Mouse (Mus musculus): ENCODE data around the gene Exd1. TPM values are rescaled to one million over a fixed set of nuclear protein-coding genes. Genes with fewer than 3 reads are reported as not detected.

Exd1 gene
- total RNA-seq, 1 experiment: 2.0 TPM

GRCm38 (mm10) chr2:119561794-119562193 lies 14.4 kb upstream of the Exd1 start:
- in situ Hi-C loops (cut with MboI; ENCODE audit: low sequenced_read_pairs in 2 of 2, unreplicated experiment in 2 of 2): no loop called here
- Histone ChIP-seq H3K36me3 (ENCODE audit: control insufficient read depth, insufficient read depth, low read length, poor library complexity, severe bottlenecking) (peaks cover 4% of the 10 kb centered on the region; the same call in 1 of the 2 replicates), H3K4me1 (ENCODE audit: control insufficient read depth in 2 of 2, insufficient read depth in 2 of 2, low read length in 2 of 2, poor library complexity in 1 of 2) (peaks cover 0 to 4% of the 10 kb centered on the region in 2 experiments; a peak in 1 of 4 replicates), H3K27ac (ENCODE audit: insufficient read depth, low read depth, low read length, poor library complexity, severe bottlenecking) (no peak overlapping the region), H3K9ac (ENCODE audit: insufficient read depth, low read depth, low read length, poor library complexity, severe bottlenecking) (no peak overlapping the region), H3K4me3 (ENCODE audit: insufficient read depth in 1 of 2, low read depth in 1 of 2, low read length in 2 of 2, poor library complexity in 1 of 2, severe bottlenecking in 1 of 2) (no peak overlapping the region), H3K9me3 (ENCODE audit: control insufficient read depth, insufficient read depth, low read depth, low read length) (no peaks in the 10 kb centered on the region)
- no peak for TF ChIP-seq HCFC1 (IDR thresholded peaks at IDR 0.05; ENCODE audit: borderline replicate concordance, insufficient read depth, low read length)
- no peak for TF ChIP-seq ZC3H11A (IDR thresholded peaks at IDR 0.05; ENCODE audit: borderline replicate concordance, low read depth, low read length)
- no peak for TF ChIP-seq MAFK (IDR thresholded peaks at IDR 0.05; ENCODE audit: insufficient read depth, low read depth, low read length)
- TF ChIP-seq ZNF384 (IDR thresholded peaks at IDR 0.05; ENCODE audit: low read depth, low read length): no peak
- TF ChIP-seq CHD2 (IDR thresholded peaks at IDR 0.05; ENCODE audit: low read depth, low read length): no peak
- DNase-seq (ENCODE audit: low read depth, low spot score): no peak

DNA sequence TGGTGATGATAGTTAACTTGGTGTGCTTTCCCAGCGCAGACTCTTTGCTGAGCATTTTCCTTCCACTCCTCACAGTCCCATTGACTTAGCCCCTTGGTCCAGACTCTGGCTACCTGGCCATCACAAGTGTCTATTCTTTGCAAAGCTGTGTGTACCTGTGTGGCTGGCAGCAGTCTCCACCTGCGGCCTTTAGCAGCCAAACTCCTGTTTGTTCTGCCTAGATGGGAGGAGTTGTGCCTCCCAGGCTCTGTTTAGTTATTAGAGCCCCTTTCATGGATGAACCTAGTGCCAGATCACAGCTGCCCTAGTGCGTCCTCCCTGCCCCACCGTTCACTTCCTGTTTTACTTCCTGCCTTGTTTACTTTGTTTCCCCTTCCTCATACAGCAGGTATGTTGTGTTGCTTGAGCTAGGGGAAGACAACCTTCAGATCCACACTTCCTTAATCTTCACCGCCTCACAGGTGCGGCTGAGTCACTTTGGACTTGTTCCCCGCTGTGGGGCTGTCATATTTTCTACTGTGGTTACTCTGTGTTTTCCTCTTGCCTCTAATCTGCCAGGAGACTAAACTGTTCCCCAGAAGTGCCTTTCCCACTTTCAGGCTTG lies 11.4 kb upstream of the Exd1 start:
- no peaks in the 10 kb centered on the region for H3K36me3 ChIP-seq (ENCODE audit: control insufficient read depth, insufficient read depth, low read length, poor library complexity, severe bottlenecking)
- H3K27ac ChIP-seq (ENCODE audit: insufficient read depth, low read depth, low read length, poor library complexity, severe bottlenecking): no peak overlapping the region
- no peak overlapping the region for H3K4me3 ChIP-seq (ENCODE audit: insufficient read depth in 1 of 2, low read depth in 1 of 2, low read length in 2 of 2, poor library complexity in 1 of 2, severe bottlenecking in 1 of 2)
- in situ Hi-C loops (cut with MboI; ENCODE audit: low sequenced_read_pairs in 2 of 2, unreplicated experiment in 2 of 2): no loop called here
- no peak for DNase-seq (ENCODE audit: low read depth, low spot score)
- no peak for TF ChIP-seq ZNF384 (IDR thresholded peaks at IDR 0.05; ENCODE audit: low read depth, low read length)
- no peak for TF ChIP-seq ZC3H11A (IDR thresholded peaks at IDR 0.05; ENCODE audit: borderline replicate concordance, low read depth, low read length)
- TF ChIP-seq HCFC1 (IDR thresholded peaks at IDR 0.05; ENCODE audit: borderline replicate concordance, insufficient read depth, low read length): no peak
- no peak for TF ChIP-seq CHD2 (IDR thresholded peaks at IDR 0.05; ENCODE audit: low read depth, low read length)
- TF ChIP-seq MAFK (IDR thresholded peaks at IDR 0.05; ENCODE audit: insufficient read depth, low read depth, low read length): no peak
- H3K9ac ChIP-seq (ENCODE audit: insufficient read depth, low read depth, low read length, poor library complexity, severe bottlenecking): no peak overlapping the region
- H3K4me1 ChIP-seq (ENCODE audit: control insufficient read depth in 2 of 2, insufficient read depth in 2 of 2, low read length in 2 of 2, poor library complexity in 1 of 2): peaks cover 0 to 4% of the 10 kb centered on the region in 2 experiments; a peak in 1 of 4 replicates
- H3K9me3 ChIP-seq (ENCODE audit: control insufficient read depth, insufficient read depth, low read depth, low read length): no peaks in the 10 kb centered on the region

DNA sequence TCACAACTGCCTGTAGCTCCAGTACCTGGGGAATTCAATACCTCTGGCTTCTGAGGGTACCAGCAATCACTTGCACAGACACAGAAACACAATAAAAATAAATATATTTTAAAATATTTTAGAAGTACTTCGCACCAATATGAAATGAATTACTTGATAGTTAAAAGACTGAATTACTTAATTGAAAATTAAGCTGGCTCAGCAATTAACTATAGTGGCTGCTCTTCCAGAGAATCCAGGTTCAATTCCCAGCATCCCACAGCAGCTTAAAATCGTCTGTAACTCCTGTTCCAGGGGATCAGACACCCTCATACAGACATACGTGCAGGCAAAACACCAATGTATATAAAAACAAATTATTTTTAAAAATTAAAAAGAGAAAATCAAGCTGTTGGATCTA lies 10.6 kb upstream of the Exd1 start:
- H3K27ac ChIP-seq (ENCODE audit: insufficient read depth, low read depth, low read length, poor library complexity, severe bottlenecking): no peak overlapping the region
- H3K4me3 ChIP-seq (ENCODE audit: insufficient read depth in 1 of 2, low read depth in 1 of 2, low read length in 2 of 2, poor library complexity in 1 of 2, severe bottlenecking in 1 of 2): no peak overlapping the region
- no peaks in the 10 kb centered on the region for H3K9me3 ChIP-seq (ENCODE audit: control insufficient read depth, insufficient read depth, low read depth, low read length)
- DNase-seq (ENCODE audit: low read depth, low spot score): no peak
- H3K36me3 ChIP-seq (ENCODE audit: control insufficient read depth, insufficient read depth, low read length, poor library complexity, severe bottlenecking): no peaks in the 10 kb centered on the region
- peaks cover 0 to 4% of the 10 kb centered on the region in 2 experiments; a peak in 1 of 4 replicates for H3K4me1 ChIP-seq (ENCODE audit: control insufficient read depth in 2 of 2, insufficient read depth in 2 of 2, low read length in 2 of 2, poor library complexity in 1 of 2)
- H3K9ac ChIP-seq (ENCODE audit: insufficient read depth, low read depth, low read length, poor library complexity, severe bottlenecking): no peak overlapping the region
- in situ Hi-C loops (cut with MboI; ENCODE audit: low sequenced_read_pairs in 2 of 2, unreplicated experiment in 2 of 2): no loop called here
- TF ChIP-seq MAFK (IDR thresholded peaks at IDR 0.05; ENCODE audit: insufficient read depth, low read depth, low read length) (peak; percentile 54; the same call in 1 of the 2 replicates), CHD2 (IDR thresholded peaks at IDR 0.05; ENCODE audit: low read depth, low read length) (no peak)

DNA sequence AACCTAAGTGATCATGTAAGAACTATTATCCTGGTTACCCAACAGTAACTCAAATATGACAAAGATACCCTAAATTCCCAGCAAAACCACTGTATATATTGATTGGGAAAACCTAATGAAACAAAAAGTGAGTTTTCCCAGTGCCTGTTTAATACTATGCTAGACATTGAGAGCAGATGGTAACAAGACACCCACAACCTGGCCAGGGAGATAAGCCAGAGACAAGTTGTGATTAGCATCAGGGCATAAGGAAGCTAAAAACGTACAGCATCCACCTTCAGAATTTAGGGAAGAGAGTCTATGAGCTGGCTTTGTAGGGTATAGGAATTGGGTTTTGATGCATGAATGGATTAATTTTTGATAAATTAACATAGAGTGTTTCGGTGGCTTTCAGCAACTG lies 2.3 kb upstream of the Exd1 start:
- H3K27ac ChIP-seq (ENCODE audit: insufficient read depth, low read depth, low read length, poor library complexity, severe bottlenecking): no peak overlapping the region
- in situ Hi-C loops (cut with MboI; ENCODE audit: low sequenced_read_pairs in 2 of 2, unreplicated experiment in 2 of 2): no loop called here
- TF ChIP-seq HCFC1 (IDR thresholded peaks at IDR 0.05; ENCODE audit: borderline replicate concordance, insufficient read depth, low read length) (no peak), CHD2 (IDR thresholded peaks at IDR 0.05; ENCODE audit: low read depth, low read length) (no peak), ZC3H11A (IDR thresholded peaks at IDR 0.05; ENCODE audit: borderline replicate concordance, low read depth, low read length) (no peak), ZNF384 (IDR thresholded peaks at IDR 0.05; ENCODE audit: low read depth, low read length) (no peak), MAFK (IDR thresholded peaks at IDR 0.05; ENCODE audit: insufficient read depth, low read depth, low read length) (no peak)
- H3K36me3 ChIP-seq (ENCODE audit: control insufficient read depth, insufficient read depth, low read length, poor library complexity, severe bottlenecking): no peaks in the 10 kb centered on the region
- H3K9ac ChIP-seq (ENCODE audit: insufficient read depth, low read depth, low read length, poor library complexity, severe bottlenecking): no peak overlapping the region
- no peaks in the 10 kb centered on the region for H3K9me3 ChIP-seq (ENCODE audit: control insufficient read depth, insufficient read depth, low read depth, low read length)
- no peak for DNase-seq (ENCODE audit: low read depth, low spot score)
- H3K4me3 ChIP-seq (ENCODE audit: insufficient read depth in 1 of 2, low read depth in 1 of 2, low read length in 2 of 2, poor library complexity in 1 of 2, severe bottlenecking in 1 of 2): no peak overlapping the region
- H3K4me1 ChIP-seq (ENCODE audit: control insufficient read depth in 2 of 2, insufficient read depth in 2 of 2, low read length in 2 of 2, poor library complexity in 1 of 2): no peaks in the 10 kb centered on the region

GRCm38 (mm10) chr2:119548691-119549090 lies 1.3 kb upstream of the Exd1 start:
- H3K36me3 ChIP-seq (ENCODE audit: control insufficient read depth, insufficient read depth, low read length, poor library complexity, severe bottlenecking): no peaks in the 10 kb centered on the region
- DNase-seq (ENCODE audit: low read depth, low spot score): no peak
- no peak overlapping the region for H3K27ac ChIP-seq (ENCODE audit: insufficient read depth, low read depth, low read length, poor library complexity, severe bottlenecking)
- in situ Hi-C loops (cut with MboI; ENCODE audit: low sequenced_read_pairs in 2 of 2, unreplicated experiment in 2 of 2): no loop called here
- no peaks in the 10 kb centered on the region for H3K9me3 ChIP-seq (ENCODE audit: control insufficient read depth, insufficient read depth, low read depth, low read length)
- H3K4me1 ChIP-seq (ENCODE audit: control insufficient read depth in 2 of 2, insufficient read depth in 2 of 2, low read length in 2 of 2, poor library complexity in 1 of 2): no peaks in the 10 kb centered on the region
- H3K9ac ChIP-seq (ENCODE audit: insufficient read depth, low read depth, low read length, poor library complexity, severe bottlenecking): no peak overlapping the region
- no peak for TF ChIP-seq ZNF384 (IDR thresholded peaks at IDR 0.05; ENCODE audit: low read depth, low read length)
- TF ChIP-seq CHD2 (IDR thresholded peaks at IDR 0.05; ENCODE audit: low read depth, low read length): no peak
- TF ChIP-seq HCFC1 (IDR thresholded peaks at IDR 0.05; ENCODE audit: borderline replicate concordance, insufficient read depth, low read length): no peak
- no peak for TF ChIP-seq MAFK (IDR thresholded peaks at IDR 0.05; ENCODE audit: insufficient read depth, low read depth, low read length)
- no peak overlapping the region for H3K4me3 ChIP-seq (ENCODE audit: insufficient read depth in 1 of 2, low read depth in 1 of 2, low read length in 2 of 2, poor library complexity in 1 of 2, severe bottlenecking in 1 of 2)

All from ES-E14 (cell line).